Mouse (Mus musculus): Measurements from ENCODE around the gene Macf1.

- TF ChIP-seq POLR2A (IDR thresholded peaks at IDR 0.05; ENCODE audit: low read depth, low read length) (no peak), CTCF (IDR thresholded peaks at IDR 0.05; ENCODE audit: borderline replicate concordance, insufficient read depth, low read length) (no peak)
These were observed 234.9 kb downstream of the Macf1 start for GRCm38 (mm10) chr4:123449304-123449703.

Measured in embryonic fibroblast, embryonic 13.5 days (primary cell).